Mouse (Mus musculus) brain, embryonic 14.5 days (tissue): Measurements from ENCODE around the gene BC048403.

ENCODE experiments used
- CTCF ChIP-seq: fragments of 200-500 bp; IDR thresholded peaks from 2 replicates; pipeline ENCODE4 v1.5.1; 2012; ENCODE audit warnings: inconsistent platforms, mild to moderate bottlenecking, moderate library complexity, borderline replicate concordance; ENCODE audit not compliant: insufficient read depth, insufficient read length; ENCODE audit errors: extremely low read depth
- POLR2A ChIP-seq: fragments of 200-500 bp; IDR thresholded peaks from 2 replicates; pipeline ENCODE4 v1.6.1; 2012; ENCODE audit warnings: mild to moderate bottlenecking, inconsistent platforms, borderline replicate concordance; ENCODE audit not compliant: poor library complexity, insufficient read depth, insufficient read length, severe bottlenecking; ENCODE audit errors: extremely low read depth

DNA sequence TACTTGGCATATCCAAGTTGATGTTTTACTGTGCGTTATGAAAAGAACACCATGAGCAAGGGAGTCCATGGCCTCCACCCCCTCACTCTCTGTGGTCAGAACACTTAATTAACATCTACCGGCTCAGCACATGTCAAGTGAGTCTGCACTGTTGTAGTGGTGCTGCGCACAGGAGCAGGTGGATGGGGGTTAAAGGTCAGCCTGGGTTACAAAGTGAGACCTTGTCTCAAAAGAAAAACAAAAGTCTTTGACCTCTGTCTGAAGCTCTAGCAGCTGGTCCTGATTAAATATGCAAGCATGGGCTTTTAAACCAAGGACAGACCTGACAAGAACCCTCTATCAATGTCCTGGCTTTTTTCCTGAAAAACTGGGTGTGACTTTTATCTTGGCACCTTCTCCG is 2.6 kb downstream of the BC048403 start:
- TF ChIP-seq CTCF (no peak), POLR2A (no peak)
